Mouse (Mus musculus): ENCODE measurements around the gene Dph3.

Dph3 gene

DNA sequence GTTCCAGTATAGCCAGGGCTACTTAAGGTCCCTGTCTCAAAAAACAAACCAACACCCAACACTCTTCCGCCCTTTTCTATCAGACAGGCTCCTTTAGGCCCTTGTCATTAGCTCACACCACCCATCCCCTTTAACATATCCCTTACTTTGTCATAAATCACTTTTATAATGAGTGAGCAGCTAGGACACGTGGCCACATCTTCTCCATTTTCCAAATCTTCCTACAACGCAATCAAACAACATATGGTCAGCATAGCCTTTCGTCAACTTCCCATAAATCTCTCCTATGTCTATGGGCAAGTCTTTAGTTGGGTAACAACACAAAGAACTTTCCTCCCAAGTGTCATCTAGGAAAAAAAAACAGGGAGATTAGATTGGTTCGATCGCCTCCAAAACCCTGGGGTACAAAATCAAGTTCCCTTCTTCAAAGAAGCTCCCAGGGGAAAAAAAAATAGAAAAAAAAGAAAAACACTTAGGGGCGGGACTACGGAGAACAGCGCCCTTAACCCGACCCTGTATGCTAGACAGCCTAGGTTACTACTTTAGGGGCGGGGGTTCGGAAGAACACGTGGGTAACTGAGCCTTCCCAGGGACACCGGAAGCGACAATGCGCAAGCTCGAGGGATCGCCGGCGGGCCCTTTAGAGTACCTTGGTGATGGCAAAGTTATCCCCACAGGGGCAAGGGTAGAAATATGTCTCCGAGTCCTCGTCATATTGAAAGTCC lies 606 bp downstream of the Dph3 start, which contains the start of gene Oxnad1:
Gene Oxnad1, plus strand, starts transcription at position 614 of the 725 bp plus-strand sequence.
- DNase-seq (ENCODE audit: low read depth, low spot score), result no peak

GRCm38 (mm10) chr14:32083466-32083865 lies 2.1 kb downstream of the Dph3 start:
- DNase-seq (ENCODE audit: low read depth, low spot score), result no peak

- no peak for DNase-seq (ENCODE audit: low read depth, low spot score)
Measured at GRCm38 (mm10) chr14:32082891-32083290, 2.6 kb downstream of the Dph3 start.

GRCm38 (mm10) chr14:32081026-32081425 lies 4.5 kb downstream of the Dph3 start:
- no peak for DNase-seq (ENCODE audit: low read depth, low spot score)

DNA sequence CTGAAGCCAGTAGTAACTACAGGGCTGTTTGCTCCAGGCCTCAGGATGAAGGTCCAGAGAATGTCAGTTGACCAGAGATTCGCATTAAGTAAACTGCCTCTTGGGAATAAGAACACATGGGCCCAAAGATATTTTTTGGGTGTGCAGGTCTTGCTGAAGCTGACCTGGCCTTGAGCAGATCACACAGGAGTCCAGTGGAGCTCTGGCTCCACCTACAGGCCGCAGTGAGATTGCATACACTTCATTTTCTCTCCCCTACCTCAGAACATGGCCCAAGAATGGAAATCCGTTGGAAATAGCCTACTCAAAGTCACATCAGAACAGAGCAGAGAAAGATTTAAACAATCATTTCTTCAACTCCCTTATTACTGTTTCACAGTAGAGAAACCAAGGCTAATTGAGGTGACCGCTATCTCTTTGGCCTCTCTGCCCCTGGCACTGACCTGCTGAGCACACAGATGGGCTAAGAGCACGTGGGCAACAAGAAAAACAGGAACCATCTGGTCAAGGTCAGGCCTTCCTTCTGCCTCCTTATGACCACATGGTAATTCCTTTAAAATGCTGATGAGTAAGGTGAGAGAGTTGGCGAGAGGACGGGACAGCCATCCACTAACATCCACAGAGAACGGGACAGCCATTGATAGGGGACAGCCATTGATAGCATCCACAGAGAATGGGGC lies 8.5 kb downstream of the Dph3 start:
- DNase-seq (ENCODE audit: low read depth, low spot score), result peak; percentile 75

- peak; percentile 76 for DNase-seq (ENCODE audit: low read depth, low spot score)
Measured at GRCm38 (mm10) chr14:32073901-32074300, 11.6 kb downstream of the Dph3 start.

DNA sequence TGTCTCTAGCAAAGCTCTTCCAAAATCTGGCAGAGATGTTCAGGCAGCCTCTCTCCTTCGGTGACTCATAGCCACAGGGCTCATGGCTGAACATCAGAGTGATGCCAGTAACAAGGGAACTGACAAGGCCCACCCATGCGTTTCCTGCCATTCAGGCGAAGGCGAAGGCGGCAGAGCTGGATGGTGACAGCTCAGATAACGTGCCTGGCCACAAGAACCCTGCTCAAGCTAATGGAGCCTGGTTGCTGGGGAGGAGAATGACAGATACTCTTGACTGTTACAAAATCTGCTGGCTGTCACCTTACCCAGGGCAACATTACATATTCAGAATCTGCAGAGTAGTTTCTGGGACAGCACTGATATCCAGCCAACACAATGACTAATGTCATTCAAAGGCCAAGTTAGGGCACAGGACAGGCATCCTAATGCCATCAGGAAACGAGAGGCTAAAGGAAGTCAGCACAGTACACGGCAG lies 12.3 kb downstream of the Dph3 start:
- DNase-seq (ENCODE audit: low read depth, low spot score), result peak; percentile 80

GRCm38 (mm10) chr14:32072807-32073206 lies 12.7 kb downstream of the Dph3 start:
- no peak for DNase-seq (ENCODE audit: low read depth, low spot score)

- DNase-seq (ENCODE audit: low read depth, low spot score), result no peak
Measured at GRCm38 (mm10) chr14:32061398-32061797, 24.1 kb downstream of the Dph3 start.

GRCm38 (mm10) chr14:32057664-32058063 lies 27.9 kb downstream of the Dph3 start:
- DNase-seq (ENCODE audit: low read depth, low spot score), result no peak

DNA sequence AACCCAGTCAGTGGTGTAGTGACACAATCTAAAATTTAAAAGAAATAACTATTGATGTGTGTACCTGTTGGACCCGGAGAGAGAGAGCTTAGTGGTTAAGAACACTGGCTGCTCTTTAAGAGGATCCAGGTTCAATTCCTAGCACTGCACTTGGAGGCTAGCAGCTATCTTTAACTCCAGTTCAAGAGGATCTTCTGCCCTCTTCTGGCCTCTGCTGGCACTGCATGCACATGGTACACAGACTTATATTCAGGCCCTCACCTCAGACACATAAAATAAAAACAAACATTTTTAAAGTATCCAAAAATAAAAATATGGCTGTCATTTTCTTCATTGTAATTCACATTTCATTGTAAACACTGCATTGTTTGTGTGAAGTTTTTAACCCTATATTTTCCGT lies 28.9 kb downstream of the Dph3 start:
- no peak for DNase-seq (ENCODE audit: low read depth, low spot score)

DNA sequence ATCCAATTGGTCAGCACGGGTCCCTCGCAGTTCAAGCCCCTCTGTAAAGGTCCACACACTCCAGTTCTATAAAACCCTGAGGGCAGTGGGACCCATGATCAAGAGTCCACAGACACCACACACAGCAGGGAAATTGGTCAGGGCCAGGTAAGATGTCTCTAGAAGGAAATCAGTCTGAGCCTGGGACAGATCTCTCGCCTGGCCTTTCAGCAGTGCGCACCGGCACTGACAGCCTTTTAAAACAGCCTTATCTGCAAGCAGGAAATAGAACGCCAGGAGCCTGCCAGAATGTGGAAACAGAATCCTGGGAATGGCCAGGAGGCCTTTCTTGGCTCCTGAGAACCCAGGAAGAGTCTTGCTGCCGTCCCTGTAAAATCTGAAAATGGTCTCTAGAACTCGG lies 29.7 kb downstream of the Dph3 start:
- DNase-seq (ENCODE audit: low read depth, low spot score), result no peak

- no peak for DNase-seq (ENCODE audit: low read depth, low spot score)
Measured at GRCm38 (mm10) chr14:32054788-32055187, 30.7 kb downstream of the Dph3 start.

- DNase-seq (ENCODE audit: low read depth, low spot score), result no peak
Measured at GRCm38 (mm10) chr14:32053895-32054294, 31.6 kb downstream of the Dph3 start.

DNA sequence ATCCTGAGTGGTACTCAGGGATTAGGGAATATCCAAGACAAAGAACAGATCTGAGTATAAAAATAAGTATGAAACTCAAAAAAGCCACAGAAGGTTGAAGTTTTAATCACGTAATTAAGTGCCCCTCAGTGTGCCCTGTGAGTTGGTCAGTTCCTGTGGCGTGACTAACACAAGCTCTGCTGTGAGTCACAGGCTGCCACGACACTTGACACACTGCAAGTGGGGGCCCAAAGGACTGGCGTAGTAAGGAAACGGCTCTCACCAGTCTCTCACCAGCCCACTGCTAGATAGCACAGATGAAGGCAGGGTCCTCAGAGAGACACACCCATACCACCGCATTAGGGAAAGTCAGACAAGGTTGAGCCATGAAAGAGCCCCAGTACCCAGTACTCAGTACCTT lies 35.4 kb downstream of the Dph3 start:
- DNase-seq (ENCODE audit: low read depth, low spot score), result no peak

DNA sequence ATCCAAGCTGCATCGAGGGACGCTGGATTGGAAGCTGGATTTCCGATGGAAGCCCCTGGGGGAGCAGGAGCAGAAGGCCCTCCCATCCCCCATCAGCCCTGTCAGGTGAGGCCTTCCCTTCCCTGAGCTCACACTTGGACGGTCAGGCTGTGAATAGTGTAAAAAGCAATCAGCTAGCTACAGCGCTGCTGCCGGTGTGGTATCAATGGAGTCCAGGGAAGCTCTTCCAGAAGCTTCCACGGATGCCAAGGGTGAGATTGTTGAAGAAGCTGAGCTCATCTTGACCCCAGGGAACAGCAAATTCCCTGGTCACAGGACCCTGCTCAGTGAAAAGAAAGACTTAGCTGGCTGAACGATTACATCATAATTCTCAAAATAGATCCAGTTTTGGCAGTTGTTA lies 39.2 kb downstream of the Dph3 start:
- DNase-seq (ENCODE audit: low read depth, low spot score), result peak; percentile 51

- DNase-seq (ENCODE audit: low read depth, low spot score), result no peak
Measured at GRCm38 (mm10) chr14:32042108-32042507, 43.4 kb downstream of the Dph3 start.

DNA sequence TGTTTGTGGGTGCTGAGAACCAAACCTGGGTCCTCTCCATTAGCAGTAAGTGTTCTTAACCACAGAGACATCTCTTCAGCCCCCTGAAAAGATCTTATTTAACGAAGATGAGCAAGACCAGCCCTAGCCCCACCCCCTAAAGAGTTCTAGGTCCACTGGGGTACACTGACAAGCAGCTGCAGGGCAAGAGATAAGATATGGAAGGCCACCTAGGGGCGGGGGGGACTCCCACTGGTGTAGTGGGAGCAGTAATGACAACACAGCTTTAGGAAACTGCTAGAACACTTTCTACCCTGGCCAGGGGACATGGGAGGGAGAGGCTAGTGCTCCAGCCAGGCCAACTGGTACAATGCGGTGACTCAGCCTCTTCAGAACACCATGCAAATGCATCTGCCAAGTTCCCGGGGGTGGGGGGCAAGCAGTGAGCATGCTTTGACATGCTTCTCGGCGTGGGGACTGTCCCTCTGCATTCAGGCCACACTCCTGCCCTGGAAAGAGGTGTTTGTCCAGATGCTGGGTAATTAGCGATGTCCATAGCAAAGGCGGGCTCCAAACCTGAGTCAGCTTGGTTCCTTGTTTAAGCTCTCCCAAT lies 47.8 kb downstream of the Dph3 start:
- DNase-seq (ENCODE audit: low read depth, low spot score), result no peak

GRCm38 (mm10) chr14:32036482-32036881 lies 49.0 kb downstream of the Dph3 start:
- DNase-seq (ENCODE audit: low read depth, low spot score), result no peak

- DNase-seq (ENCODE audit: low read depth, low spot score), result peak; percentile 78
Measured at GRCm38 (mm10) chr14:32032522-32032921, 53.0 kb downstream of the Dph3 start.

Data from skeletal muscle tissue, adult 2 months (tissue).